Mouse (Mus musculus) right cerebral cortex, postnatal 4 days (tissue): ENCODE measurements at regions not wholly inside any gene's neighbourhood (a gene's known extent, or its start where the extent isn't known, plus 50 kb on each side); places are given as distances from the start of the nearest gene placed in this dataset.

ENCODE experiments used
- DNase-seq: peaks from one replicate; pipeline ENCODE4 v3.0.0-alpha.2; 2022

DNA sequence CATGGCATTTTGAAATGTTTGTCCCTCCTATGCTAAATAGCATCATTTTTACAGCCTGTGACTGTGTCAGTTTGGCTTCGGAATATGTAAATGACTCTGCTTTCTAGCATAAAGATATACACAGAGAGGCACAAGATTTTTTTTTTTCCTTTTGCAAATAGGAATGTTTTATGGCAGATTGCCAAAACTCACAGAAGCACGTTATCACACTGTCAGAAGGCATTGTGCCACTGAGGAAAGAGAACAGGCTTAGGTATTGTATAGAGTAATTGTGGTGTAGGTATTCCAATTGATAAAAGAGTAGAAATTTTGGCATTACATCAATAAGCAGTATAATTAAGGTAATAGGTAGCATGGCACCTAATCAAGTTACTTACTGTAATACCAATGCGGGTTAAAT is 988.5 kb upstream of the Tenm2 start:
- DNase-seq: no peak

DNA sequence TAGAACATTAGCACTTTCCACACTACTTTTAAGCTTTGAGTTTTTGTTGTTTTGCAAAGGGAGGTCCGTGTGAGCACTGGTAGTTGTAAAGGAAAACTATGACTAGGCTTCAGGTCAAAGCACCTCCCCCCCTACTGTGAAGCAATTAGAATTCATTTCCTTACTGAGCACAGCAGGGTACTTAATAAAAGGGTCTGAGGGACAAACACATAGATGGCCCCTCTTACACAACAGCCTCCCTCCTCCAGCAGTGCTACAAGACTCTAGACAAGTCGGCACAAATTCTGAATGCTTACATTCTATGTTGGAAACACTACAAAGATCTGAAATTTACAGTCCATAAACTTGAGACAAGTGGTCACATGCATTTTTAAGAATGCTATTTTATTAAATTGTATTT is 967.6 kb upstream of the Tenm2 start:
- no peak for DNase-seq

- DNase-seq: peak; percentile 13
Measured at GRCm38 (mm10) chr11:38201136-38201741, 965.5 kb upstream of the Tenm2 start.

- DNase-seq: no peak
Measured at GRCm38 (mm10) chr11:38193719-38194118, 958.0 kb upstream of the Tenm2 start.

- DNase-seq: peak; percentile 10
Measured at GRCm38 (mm10) chr11:38191895-38192547, 956.3 kb upstream of the Tenm2 start.

DNA sequence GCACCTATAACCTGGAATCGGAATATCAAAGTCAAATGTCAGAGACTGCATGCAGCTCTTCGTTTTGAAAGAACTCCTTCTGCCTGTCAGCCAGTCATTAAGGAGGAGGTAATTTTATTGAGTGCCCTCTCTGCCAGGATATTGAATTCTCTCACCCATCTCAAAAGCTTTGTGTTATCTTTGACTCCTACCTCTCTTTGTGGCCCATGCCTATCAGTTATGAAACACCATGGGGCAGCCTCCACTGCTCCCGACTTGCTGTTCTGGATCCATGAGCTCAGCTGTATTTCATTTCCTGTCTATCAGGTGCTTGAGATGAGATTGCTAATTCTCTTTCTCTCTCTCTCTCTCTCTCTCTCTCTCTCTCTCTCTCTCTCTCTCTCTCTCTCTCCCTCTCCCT is 955.7 kb upstream of the Tenm2 start:
- DNase-seq: no peak

- DNase-seq: no peak
Measured at GRCm38 (mm10) chr11:38170721-38171120, 935.0 kb upstream of the Tenm2 start.

- no peak for DNase-seq
Measured at GRCm38 (mm10) chr11:38158310-38158709, 922.5 kb upstream of the Tenm2 start.

DNA sequence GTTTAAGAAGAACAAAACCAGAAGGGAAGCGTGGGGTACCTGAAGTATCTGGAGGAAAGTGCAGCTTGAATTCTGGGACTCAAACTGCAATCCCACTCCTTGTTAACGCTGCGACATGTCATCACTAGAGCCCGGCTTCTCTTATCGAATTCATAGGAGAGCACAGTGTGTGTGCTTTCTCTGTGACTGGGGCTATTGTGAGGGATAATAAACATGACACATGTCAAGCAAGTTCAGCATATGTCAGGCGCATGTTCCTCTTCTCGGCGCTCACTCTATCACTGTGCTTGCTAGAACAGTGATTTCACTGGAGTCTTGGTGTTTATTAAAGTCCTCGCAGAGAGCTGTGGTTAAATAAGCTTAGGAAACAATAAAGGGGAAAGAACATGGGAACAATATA is 921.2 kb upstream of the Tenm2 start:
- no peak for DNase-seq

- no peak for DNase-seq
Measured at GRCm38 (mm10) chr11:38155706-38156105, 919.9 kb upstream of the Tenm2 start.

DNA sequence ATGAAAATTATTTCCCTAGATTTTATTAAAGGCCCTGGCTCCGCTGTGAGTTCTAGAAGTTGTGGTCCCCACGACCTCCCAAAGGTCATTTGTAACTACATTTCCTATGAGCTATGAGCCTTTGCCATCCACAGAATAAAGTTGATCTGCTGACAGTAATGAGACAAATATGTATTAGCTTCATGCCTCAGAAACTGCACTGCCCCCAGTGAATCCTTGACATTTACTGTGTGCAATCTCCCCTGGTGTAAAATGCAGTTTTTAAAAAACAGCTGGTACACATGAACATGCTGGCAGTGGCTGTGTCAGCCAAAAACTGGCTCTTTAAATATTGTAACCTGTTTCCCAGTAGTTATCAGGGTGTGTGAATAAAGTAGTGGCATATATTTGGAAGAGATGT is 907.7 kb upstream of the Tenm2 start:
- DNase-seq: no peak

DNA sequence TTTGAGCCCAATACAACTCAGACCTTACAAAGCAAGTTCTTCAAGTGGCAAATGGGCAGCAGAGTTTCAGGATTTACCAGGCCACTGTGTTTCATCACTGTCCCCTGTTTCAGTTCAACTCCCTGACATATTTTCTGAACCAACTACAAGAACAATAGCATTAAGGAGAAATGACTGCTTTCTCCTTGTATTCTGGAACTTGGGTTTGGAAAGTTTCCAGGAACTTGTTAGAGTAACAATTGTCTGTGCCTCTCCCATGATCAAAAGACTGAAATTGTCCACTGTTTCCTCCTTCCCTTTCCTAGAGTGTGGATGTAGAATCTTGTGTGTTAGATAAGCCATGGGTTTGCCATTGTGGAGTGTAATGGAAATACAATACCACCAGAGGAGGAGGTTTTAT is 893.1 kb upstream of the Tenm2 start:
- DNase-seq: no peak

DNA sequence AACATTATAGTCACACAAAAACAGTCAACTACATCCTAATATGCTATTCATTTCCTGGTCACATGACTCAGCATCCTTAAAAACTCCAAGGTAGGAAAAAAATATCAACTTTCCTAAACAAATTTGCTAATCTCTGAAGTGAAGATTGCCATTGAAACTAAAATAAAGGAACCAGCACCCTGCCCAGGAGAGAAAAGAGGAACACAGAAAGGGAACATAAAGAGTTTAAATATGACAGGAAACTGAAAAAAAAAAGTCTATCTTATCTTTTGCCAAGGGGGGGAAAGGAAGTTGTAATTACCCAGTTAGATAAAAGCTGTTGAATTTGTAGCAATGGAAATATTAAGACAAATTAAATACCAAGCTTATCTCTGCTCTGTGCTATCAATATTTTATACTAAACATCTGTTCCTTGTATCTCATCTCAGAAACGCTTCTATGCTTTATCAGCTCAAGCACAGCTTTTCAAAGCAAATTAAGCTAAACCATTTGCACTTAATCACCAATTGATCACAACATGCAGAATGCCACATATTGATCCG is 888.1 kb upstream of the Tenm2 start:
- DNase-seq: no peak

GRCm38 (mm10) chr11:38122474-38122873 is 886.7 kb upstream of the Tenm2 start:
- DNase-seq: no peak

DNA sequence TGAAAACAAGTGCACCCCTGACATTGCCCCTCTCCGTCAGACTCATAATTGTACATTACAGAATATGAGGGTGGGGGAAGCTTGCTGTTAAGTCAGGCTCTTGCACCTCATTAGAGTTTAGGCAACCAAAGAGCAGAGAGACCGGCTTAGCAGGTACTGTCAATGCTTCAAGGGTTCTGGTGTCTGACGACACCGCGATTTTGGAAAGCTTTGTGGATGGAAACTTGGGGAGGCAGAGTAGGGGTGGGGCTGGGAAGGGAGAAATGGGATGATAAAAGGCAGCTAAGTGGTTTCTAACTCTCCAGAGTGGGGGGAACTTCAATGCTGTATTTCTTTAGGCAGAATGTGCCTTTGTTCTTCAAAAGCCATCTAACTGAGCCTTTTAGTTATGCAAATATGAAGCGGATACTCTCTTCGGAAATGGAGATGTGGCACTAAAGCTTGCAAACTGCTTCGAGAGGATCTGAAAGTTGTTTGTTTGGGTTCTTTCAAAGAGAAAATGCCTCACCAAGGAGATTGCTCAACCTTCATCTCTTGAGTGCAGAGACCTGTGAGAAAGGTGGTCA is 885.4 kb upstream of the Tenm2 start:
- no peak for DNase-seq

DNA sequence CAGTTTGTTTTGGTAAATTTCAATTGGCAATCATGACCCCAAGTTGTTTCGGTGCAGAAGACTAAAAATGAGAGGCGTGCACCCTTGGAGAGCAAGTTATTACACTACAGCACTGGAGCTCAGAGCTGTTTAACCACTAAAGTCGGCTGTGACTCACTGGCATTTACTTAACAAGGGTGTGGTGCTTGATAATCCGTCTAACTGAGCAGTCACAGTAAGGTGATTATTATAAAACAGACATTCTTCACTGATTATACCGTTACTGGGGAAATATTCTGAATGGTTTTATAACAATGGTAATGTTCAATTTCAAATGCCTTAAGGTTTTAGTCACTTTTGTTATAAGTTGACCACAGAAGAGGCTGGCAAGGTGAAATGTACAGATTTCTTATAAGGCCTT is 882.0 kb upstream of the Tenm2 start:
- DNase-seq: no peak

GRCm38 (mm10) chr11:38092202-38092601 is 856.4 kb upstream of the Tenm2 start:
- no peak for DNase-seq

DNA sequence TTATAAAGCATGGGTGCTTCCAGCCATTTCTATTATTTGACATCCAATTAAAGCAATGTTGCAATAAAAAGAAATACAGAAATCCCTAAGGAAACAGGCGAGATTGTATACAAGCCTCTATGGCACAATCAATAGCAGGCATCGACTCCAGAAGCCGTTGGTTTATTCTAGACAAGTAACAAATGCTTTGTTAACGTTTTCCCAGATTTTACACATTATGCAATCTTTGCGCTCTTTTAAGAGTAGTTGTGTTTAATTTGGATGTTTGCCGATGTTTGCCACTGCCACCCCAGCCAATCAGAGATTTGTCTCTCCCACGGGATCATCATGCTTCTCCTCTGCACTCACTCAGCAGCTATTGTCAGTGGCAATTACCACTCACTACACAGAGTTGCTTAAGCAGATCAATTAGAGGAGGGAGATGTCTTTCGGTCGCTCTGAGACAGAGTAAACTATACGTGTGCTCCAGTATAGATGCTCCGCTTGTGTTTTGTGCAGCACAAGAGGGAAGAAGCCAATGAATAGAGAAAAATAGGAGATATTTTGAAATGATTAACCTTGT is 839.5 kb upstream of the Tenm2 start:
- no peak for DNase-seq

DNA sequence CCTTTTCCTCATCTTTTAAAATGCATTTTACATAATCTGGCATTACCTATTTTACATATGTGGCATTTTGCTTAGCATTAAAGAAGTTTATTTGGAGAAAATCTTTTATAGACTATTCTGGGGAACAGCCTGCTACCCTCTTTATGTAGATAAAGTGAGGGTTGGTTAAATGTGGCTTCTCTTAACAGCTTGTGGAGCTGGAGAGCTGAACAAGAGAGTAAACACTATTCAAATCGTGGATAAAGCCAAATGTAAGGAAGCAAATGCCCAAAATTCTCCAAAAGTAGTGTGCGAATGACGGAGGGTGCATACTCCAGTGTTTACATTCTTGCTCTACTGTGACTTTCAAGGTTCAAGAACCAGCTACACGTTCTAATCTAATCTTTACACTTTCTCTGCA is 833.9 kb upstream of the Tenm2 start:
- no peak for DNase-seq

- no peak for DNase-seq
Measured at GRCm38 (mm10) chr11:38067682-38068081, 831.9 kb upstream of the Tenm2 start.

- DNase-seq: no peak
Measured at GRCm38 (mm10) chr11:38066091-38066490, 830.3 kb upstream of the Tenm2 start.

- DNase-seq: no peak
Measured at GRCm38 (mm10) chr11:38060105-38060504, 824.3 kb upstream of the Tenm2 start.

GRCm38 (mm10) chr11:38058896-38059295 is 823.1 kb upstream of the Tenm2 start:
- no peak for DNase-seq

DNA sequence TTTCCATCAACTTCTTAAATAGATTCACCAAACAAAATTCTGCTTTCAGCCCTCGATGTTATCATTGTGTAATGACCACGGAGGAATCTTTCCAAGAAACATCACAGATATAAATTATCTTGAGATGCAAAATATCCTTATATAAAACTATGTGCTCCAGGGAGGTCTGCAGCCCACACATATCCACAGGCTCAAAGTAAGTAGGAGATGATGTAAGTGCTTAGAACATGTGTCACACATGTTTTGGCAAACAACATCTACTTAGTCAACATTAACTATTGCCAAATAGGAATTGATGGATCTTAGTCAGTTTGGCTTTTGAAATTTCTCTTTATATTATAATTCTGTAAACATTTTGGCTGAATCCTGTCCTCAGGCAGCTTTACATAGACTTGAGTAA is 800.8 kb upstream of the Tenm2 start:
- no peak for DNase-seq
